ENCODE assay signal across 12 mouse cellular contexts in the genomic region with DNA sequence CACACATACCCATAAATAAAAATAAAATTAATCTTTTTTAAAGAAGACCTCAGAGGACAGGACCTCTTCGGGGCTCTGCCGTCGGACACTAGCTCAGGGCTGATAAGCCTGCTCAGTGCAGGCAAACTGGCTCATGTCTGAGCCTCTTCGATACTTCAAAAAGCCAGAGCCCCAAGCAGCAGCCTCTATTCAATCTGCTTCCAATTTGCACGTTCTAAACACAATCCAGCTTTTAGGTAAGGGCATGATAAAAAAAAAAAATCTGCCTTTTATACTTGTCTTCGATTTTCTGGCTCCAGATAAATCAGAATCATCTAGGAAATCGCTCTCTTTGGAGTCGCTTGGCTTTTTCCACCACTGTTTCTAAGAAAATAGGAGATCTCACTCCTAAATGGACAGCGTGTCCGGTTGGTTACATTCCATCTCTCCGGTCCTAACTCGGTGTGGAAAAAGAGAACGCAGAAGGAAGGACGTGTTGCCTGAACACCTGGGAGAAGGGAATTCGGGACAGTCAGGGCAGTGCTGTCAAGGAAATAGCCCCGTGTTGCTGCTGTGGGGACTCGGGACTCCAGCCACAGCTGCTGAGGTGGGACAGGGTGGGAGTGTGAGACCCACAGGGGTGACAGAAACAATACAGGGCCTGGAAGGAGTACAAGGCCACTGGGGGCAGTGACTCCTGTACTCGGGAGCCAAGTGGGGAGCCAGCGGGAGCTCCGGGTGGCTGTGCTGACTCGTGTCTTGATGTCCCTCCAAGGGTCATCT.
"Had no signal": no experiment of that assay in that cellular context is flagged by ENCODE, and none has a peak within 500 bp of the region (broad histone marks: within the 10 kb centered on the region; RNA-seq: fewer than 3 reads in every experiment).

No protein-coding gene starts in this region.

- H3K4me3 ChIP-seq: kidney, embryonic 15.5 days; midbrain, embryonic 13.5 days; neural tube, embryonic 13.5 days; stomach, embryonic 15.5 days had no signal

- H3K4me1 ChIP-seq: midbrain, embryonic 13.5 days; stomach, embryonic 15.5 days had no signal

- H3K27ac ChIP-seq: kidney, embryonic 15.5 days; liver, embryonic 14.5 days; midbrain, embryonic 13.5 days; neural tube, embryonic 13.5 days; stomach, embryonic 15.5 days had no signal

- DNase-seq: kidney, adult 2 months; kidney, postnatal 14 days; lung, adult 18-20 months; retina, postnatal 1 day; spleen, adult 18-20 months; thymus, adult 2 months; thymus, postnatal 25 days had no signal

- H3K36me3 ChIP-seq: kidney, embryonic 15.5 days; midbrain, embryonic 13.5 days; neural tube, embryonic 13.5 days; stomach, embryonic 15.5 days had no signal

- H3K27me3 ChIP-seq: kidney, embryonic 15.5 days; midbrain, embryonic 13.5 days; neural tube, embryonic 13.5 days; stomach, embryonic 15.5 days had no signal

- H3K9ac ChIP-seq: kidney, embryonic 15.5 days; liver, embryonic 14.5 days; midbrain, embryonic 13.5 days; neural tube, embryonic 13.5 days; stomach, embryonic 15.5 days had no signal

- H3K9me3 ChIP-seq: kidney, embryonic 15.5 days; midbrain, embryonic 13.5 days; neural tube, embryonic 13.5 days; stomach, embryonic 15.5 days had no signal

- ATAC-seq: midbrain, embryonic 13.5 days had no signal

- H3K4me2 ChIP-seq: kidney, embryonic 15.5 days; midbrain, embryonic 13.5 days; neural tube, embryonic 13.5 days; stomach, embryonic 15.5 days had no signal
